Mouse (Mus musculus): Measurements from ENCODE around the gene Smad3.

Gene Smad3

GRCm38 (mm10) chr9:63699145-63699544 lies 58.6 kb downstream of the Smad3 start:
- no peak for DNase-seq (ENCODE audit: low spot score)

GRCm38 (mm10) chr9:63698320-63699045 lies 59.3 kb downstream of the Smad3 start:
- no peak for DNase-seq (ENCODE audit: low spot score)

- no peak for DNase-seq (ENCODE audit: low spot score)
These were observed 60.2 kb downstream of the Smad3 start for GRCm38 (mm10) chr9:63697606-63698005.

- no peak for DNase-seq (ENCODE audit: low spot score)
These were observed 61.2 kb downstream of the Smad3 start for GRCm38 (mm10) chr9:63696463-63697105.

GRCm38 (mm10) chr9:63691960-63692359 lies 65.8 kb downstream of the Smad3 start:
- DNase-seq (ENCODE audit: low spot score), result no peak

GRCm38 (mm10) chr9:63690511-63690910 lies 67.3 kb downstream of the Smad3 start:
- no peak for DNase-seq (ENCODE audit: low spot score)

GRCm38 (mm10) chr9:63687413-63688015 lies 70.3 kb downstream of the Smad3 start:
- no peak for DNase-seq (ENCODE audit: low spot score)

GRCm38 (mm10) chr9:63685352-63685751 lies 72.4 kb downstream of the Smad3 start:
- DNase-seq (ENCODE audit: low spot score), result no peak

GRCm38 (mm10) chr9:63684277-63684676 lies 73.5 kb downstream of the Smad3 start:
- no peak for DNase-seq (ENCODE audit: low spot score)

- DNase-seq (ENCODE audit: low spot score), result no peak
These were observed 74.9 kb downstream of the Smad3 start for GRCm38 (mm10) chr9:63682943-63683342.

- no peak for DNase-seq (ENCODE audit: low spot score)
These were observed 75.5 kb downstream of the Smad3 start for GRCm38 (mm10) chr9:63682301-63682700.

- DNase-seq (ENCODE audit: low spot score), result no peak
These were observed 79.7 kb downstream of the Smad3 start for GRCm38 (mm10) chr9:63678076-63678475.

GRCm38 (mm10) chr9:63677621-63678020 lies 80.2 kb downstream of the Smad3 start:
- DNase-seq (ENCODE audit: low spot score), result no peak

- no peak for DNase-seq (ENCODE audit: low spot score)
These were observed 83.2 kb downstream of the Smad3 start for GRCm38 (mm10) chr9:63674613-63675012.

- DNase-seq (ENCODE audit: low spot score), result no peak
These were observed 84.3 kb downstream of the Smad3 start for GRCm38 (mm10) chr9:63673494-63673805.

GRCm38 (mm10) chr9:63672797-63673493 lies 84.8 kb downstream of the Smad3 start:
- DNase-seq (ENCODE audit: low spot score), result no peak

- no peak for DNase-seq (ENCODE audit: low spot score)
These were observed 88.0 kb downstream of the Smad3 start for GRCm38 (mm10) chr9:63669816-63670215.

- no peak for DNase-seq (ENCODE audit: low spot score)
These were observed 89.2 kb downstream of the Smad3 start for GRCm38 (mm10) chr9:63668621-63669020.

- no peak for DNase-seq (ENCODE audit: low spot score)
These were observed 90.4 kb downstream of the Smad3 start for GRCm38 (mm10) chr9:63667373-63667724.

- no peak for DNase-seq (ENCODE audit: low spot score)
These were observed 91.0 kb downstream of the Smad3 start for GRCm38 (mm10) chr9:63666612-63667372.

- DNase-seq (ENCODE audit: low spot score), result no peak
These were observed 92.8 kb downstream of the Smad3 start for GRCm38 (mm10) chr9:63664792-63665646.
